Mouse (Mus musculus): Measurements from ENCODE around the gene Csnk1g2.

Gene Csnk1g2

DNA sequence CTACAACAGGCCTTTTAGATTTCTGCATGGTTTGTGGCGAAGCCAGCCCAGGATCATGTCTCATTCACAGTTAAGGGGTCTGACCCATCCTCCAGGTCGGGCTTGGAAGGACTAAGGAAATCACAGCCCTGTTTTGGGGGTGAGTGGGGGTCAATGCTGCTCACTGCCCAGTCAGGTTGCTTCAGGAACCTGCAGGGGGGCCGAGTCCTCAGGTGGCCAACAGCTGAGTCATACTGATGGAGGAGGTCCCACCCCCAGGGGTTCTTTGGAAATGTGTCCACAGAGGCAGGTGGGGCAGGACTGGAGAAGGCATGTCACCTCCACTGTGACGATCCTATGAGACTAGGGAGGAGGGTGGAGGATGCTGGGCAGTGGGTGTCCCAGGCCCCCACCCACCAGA is 42.8 kb downstream of the Csnk1g2 start:
- DNase-seq (ENCODE audit: low read depth) = no peak

DNA sequence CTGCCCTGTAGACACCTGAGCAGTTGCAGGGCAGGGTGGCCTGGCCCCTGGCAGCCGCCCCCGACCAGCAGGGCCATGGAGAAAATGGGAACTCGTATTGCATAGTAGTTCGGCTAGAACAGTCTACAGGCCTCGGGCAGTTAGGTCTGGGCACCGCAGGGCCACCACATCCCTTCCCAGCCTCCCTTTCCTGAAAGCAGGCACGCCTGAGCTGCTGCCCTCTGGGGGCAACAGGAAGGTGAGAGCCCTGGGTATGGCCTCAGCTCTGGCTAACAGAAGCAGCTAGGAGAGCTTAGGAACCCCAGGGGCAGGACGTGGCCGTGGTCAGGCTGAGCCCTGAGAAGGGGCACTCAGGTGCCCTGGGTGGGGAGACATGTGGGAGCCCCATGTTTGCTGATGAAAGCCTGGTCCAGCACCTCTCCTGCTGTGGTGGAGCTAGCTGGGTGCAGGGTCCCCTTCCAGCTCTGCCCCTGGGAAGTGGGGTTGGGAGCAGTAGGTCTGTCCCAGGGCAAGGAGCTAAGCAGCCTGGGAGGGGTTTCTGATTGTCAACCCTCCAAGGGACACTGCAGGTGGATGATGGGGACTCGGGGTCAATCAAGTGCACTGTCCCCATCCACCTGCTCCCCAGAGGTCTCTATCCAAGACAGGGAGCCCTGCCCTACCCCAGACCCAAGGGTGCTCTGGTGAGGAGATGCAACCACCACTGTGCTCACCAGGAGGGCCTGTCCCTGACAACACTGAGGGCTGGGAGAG is 43.5 kb downstream of the Csnk1g2 start:
- DNase-seq (ENCODE audit: low read depth) = no peak

DNA sequence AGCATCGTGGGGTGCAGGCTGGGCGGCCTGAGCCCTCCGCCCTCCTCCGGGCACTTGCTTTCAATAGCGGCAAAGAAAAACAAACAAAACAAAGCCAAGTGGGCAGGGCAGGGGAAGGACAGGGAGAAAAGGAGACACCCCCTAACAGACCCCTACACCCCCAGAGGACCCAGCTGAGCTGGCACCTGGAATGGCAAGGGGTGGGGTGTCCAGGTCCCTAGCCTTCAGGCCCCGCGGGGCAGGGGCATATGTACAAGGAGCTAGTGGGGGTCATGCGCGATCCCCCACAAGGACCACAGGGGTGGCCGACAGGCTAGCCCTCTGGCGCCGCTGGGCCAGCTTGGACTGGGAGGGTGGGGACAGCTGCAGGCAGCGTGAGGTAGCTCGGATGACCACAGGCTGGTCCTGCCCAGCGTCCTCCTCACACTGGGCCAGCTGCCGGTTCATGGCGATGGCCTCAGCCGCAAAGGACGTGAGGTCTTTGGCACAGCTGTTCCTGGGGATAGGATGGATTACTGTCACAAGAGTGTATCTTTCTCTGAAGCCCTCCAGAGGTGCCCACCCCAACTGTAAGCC is 44.3 kb downstream of the Csnk1g2 start:
- no peak for DNase-seq (ENCODE audit: low read depth)

DNA sequence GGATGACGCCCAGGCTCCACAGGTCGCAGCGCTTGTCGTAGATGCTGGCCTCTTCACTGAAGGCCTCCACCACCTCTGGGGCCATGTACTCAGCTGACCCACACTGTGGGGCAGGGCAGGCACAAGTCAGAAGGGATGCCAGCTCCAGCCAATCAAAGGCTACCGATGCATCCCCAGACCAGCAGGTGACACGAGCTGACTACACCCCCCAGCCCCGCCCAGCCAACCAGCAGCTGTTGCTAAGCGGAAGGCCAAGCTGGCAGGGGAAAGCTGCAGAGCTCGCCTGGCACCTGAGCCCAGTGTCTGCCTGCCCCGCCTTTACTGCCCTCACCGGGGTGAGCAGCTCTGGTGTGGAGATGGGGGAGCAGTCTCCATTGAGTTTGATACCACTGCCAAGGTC is 46.0 kb downstream of the Csnk1g2 start:
- DNase-seq (ENCODE audit: low read depth) = no peak

DNA sequence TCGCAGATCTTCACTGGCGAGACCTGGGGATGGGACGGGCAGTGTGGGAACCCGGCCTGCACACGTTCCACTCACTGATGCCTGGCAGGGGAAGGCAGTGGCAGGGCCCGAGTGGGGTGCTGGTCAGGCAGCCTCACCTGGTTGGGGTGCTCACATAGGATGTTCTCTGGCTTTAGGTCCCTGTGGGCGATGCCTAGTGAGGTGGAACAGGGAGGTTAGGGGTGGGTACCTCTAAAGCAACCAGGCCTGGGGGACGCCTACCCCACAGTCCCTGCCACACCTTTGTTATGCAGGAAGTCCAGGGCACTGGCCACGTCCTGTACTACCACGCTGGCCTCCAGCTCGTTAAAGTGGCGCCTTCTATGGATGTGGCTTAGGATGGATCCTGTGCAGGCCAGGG is 46.4 kb downstream of the Csnk1g2 start:
- DNase-seq (ENCODE audit: low read depth) = no peak

DNA sequence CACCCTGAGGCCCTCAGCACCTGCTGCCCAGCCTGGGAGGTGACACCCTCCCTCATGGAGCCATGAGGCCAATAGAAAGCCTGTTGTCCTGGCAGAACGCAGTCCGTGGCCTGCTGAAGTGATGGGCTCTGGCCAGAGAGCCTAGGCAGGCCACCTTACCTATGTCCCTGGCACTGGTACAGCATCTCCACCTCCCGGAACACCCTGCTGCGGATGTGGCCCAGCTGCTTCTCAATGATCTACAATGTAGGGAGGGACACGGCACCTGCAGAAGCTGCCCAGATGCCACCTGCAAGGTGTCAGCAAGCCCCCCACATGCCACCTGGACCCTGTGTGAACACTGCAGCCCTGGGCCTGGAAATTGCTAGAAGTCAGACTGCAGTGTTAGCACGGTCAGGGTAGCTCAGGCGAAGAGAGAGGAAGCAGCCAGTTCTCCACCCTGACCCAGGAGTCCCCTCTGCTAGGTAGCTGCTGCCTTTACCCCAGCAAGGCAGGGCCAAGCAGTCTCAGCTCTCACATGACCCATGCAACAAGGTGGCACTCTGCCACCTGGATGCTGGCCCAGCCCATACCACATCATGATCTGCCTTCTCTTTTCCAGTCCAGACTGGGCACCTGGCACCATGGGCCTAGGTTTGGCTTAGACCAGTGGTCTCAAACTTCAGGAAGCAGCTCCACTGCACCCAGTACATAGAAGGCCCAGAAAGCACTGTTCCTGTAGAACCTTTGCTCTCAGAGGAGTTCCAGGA is 47.3 kb downstream of the Csnk1g2 start:
- DNase-seq (ENCODE audit: low read depth) = no peak

DNA sequence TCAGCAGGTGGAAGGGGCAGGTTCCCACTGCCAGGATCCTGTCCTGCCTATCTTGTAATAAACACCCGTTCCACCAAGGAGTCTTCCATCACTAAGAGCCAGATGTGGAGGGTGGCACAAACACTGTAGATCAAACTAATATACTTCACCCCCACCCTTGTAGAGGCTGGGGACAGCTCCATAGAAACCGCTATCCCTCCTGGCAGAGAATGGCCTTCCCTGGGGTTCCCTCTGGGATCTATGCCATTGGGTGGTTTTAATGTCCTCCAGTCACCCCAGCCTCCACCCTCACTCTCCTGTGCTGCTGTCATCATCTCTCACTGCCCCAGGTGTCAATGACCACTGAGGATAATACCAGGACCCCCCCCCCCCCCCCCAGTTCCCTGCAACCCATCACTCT is 47.9 kb downstream of the Csnk1g2 start:
- no peak for DNase-seq (ENCODE audit: low read depth)

DNA sequence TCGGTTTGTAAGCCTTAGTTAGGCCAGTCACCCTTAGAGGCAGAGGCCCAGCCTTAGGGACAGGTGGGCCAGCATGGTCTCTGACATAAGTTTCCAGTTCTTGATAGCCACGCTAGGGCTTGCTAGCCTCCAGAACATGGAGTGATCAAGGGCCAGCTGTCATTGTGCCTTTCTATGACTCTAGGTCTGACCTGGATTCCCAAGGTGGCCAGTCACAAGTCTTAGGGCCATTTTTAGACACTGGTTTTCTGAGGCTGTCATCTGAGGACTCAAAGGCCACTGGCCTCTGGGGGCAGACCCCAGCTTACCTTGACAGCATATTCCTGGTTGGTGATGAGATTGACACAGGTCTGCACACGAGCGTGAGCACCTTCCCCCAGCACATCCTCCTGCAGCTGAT is 48.6 kb downstream of the Csnk1g2 start:
- no peak for DNase-seq (ENCODE audit: low read depth)

DNA sequence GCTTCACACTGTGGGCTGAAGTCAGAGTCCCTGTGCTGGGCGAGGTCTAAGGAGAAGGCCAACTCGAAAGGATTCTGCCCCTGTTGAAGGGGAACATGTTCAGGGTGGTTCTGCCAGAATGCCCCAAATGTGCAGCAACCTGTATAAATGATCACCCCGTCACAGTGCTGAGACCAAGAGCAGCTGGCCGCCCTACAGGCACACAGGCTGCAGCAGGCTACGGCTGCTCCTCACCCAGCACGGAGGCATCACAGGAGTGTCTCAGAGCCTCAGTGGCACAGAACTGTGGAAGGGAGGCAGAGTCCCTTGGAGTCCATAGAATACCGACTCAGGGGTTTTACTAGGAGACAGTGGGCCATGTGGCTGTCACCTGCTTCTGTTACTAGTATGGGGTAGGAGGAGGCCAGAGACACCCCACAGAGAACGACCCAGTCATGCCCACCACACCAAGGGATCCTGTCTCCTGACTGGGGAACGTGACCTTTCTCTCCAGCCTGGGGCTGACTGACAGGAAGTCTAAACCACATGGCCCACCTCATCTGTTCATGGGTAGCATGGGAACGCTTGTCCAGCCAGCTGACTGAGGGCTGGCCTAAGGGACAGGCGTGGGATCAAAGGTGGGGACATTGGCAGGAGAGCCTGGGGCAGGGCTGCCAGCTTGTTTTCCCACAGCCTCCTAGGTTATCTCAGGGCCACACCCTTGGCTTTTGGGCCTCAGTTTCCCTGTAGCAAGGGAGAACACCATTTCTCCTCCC is 49.5 kb downstream of the Csnk1g2 start:
- DNase-seq (ENCODE audit: low read depth) = no peak

DNA sequence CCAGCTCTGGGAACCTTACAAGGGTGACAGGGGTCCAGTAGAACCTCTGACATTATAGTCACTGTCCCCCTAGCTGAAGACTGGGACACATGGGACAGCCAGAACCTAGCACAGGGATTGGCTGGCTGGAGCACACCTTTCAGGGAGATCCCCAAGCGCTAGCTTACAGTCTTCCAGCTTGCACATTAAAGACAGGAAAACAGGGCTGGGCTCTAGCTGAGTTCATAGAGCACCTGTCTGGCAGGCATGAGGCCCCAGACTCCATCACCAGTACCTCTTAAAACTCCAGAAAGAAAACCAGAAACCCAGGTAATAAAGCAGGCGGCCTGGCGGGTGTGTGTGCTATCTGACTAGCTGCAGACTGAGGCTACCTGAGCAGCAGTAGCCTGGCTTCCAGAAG is 51.1 kb downstream of the Csnk1g2 start:
- DNase-seq (ENCODE audit: low read depth) = no peak

DNA sequence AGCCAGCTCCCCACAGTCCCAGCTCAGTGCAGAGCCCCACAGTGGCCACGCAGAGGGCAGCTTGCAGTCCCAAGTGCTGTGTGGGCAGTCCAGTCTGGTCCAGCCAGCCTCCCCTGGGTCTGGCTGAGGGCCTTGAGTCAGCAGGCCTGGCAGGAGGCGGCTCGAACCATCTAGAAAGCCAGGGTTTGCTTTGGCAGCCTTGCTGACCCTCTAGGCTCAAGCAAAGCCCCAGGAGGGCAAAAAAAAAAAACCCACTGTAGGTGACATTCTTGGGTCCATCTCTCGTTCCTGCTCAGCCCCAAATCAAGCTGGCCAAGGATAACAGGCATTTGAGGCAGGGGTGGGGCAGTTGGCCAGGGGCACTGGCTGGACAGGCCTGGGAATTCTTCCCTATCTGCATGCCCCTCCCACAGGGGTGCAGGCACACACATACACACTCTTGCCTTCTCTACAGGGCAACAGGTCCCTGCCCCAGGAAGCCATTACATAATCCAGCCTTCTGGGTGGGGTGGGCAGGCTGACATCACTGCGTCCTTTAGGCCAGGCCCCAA is 51.6 kb downstream of the Csnk1g2 start:
- peak; percentile 79 for DNase-seq (ENCODE audit: low read depth)

DNA sequence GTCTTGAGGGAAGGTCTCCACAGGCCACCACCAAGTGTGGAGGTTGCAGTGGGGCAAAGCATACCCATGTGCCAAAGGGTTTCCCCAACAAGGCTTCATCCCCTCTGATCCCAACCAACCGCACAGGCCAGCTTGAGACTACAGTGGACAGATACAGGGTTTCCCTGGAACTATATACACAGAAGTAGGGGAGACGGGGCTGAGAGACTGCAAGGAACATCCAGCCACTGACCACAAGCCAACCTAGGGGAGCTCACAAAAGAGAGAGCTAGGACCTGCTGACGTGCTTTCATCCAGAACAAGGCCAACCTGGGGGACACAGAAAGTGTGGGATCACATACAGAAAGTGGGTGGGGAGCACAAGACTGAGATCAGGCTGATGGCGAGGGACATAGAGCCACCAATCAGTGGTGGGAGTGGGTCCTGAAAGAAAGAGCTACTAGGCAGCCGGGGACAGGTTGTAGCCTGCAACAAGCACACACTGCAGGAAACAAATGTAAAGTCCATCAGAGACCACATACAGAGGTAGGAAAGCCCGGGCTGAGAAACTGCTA is 52.3 kb downstream of the Csnk1g2 start:
- no peak for DNase-seq (ENCODE audit: low read depth)

DNA sequence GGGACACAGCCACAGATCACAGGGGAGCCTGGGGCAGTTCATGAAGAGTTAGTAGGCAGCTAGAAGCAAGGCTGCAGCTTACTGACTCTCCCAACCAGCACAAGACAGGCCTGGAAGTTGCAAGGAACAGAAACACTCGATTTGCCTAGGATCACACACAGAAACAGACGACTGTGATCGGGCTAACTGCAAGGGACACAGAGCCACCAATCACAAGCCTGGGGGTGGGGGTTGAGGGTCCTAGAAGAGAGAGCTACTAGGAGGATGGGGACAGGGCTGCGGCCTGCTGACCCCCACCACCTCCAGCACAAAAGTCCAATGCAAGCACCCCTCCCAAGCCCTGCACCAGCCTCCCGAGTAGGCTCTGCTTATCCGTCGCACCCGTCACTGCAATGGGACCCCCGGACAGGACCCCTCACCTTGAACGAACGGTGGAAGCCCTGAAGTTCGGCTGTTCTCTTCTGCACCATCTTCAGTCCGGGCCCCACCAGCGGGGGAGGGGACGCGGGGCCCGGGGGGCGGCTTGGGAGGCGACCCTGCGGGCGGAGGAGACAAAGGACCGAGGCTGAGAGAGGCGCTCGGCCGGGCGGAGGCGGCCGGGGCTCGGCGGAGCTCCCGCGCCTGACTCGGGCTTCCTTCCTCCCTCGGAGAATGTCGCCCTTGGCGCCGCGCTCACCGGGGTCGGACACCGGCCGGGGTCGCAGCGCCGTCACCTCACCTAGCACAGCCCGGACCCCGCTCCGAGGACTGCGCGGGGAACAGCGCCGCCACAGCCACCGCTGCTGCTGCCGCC is 53.0 kb downstream of the Csnk1g2 start:
- no peak for DNase-seq (ENCODE audit: low read depth)

DNA sequence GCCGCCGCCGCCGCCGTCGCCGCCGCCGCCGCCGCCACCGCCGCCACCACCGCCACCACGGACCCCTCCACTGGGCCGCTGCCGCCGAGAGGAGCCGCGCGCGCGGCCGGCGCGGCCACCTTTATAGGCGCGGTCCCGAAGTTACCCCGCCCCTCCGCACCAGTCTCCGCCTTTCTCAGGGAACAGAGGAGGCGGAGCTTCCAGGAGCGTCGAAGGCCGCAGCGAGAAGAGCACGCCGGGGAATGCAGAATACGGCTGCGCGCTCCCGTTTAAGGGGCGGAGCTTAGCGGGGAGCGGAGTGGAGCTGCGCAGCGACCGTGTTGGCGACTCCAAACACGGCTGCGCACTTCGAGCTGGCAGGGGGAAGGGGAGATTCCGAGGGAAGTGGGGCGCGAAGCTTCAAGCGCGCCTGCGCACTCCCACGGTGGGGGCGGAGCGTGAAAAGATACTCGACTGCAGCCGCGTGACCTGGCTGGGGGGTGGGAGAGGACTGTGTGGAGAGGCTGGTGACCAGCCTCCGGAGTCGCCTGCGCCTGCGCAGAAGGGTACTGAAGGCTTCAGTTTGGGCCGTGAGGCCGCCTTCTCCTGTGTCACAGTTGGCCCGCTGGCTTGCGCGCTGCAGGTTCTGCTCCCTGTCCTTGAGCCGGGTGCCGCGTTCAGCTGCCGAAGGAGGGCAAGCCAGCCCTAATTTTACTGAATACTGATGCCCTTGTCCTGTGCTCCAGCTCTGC is 53.7 kb downstream of the Csnk1g2 start:
- DNase-seq (ENCODE audit: low read depth) = peak; percentile 99

DNA sequence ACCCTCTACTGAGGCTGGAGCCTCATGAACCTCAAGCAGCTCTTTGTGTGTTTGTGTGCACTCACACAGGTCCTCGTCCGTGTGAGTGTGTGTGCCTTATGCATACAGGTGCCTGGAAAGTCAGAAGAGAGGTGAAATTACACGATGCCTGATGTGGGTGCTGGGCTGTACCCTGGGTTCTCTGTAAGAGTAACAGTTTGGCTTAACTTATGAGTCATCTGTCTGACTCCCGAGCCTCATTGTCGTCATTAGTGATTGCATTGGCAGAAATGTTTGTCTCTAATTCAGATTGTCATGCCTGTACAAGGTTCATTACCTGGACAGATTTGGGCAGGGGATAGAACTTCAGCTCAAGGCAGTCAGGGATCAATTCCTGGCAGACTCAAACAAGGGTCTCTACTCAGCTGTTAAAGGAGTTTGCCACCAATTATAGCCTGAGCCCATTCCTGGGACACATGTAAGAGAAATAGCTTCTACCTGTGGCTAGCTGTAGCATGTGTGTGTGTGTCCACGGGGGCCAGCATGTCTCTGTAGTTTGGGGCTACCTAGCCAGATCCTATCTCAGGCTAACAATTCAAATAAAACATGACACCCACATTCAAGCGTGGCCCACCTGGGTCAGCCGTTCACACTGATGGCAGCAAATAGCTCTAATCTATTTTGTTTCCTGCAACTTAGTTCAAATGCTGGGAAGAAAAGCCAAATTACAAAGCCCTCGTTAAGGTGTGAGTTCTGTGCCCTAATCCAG is 54.7 kb downstream of the Csnk1g2 start:
- no peak for DNase-seq (ENCODE audit: low read depth)

DNA sequence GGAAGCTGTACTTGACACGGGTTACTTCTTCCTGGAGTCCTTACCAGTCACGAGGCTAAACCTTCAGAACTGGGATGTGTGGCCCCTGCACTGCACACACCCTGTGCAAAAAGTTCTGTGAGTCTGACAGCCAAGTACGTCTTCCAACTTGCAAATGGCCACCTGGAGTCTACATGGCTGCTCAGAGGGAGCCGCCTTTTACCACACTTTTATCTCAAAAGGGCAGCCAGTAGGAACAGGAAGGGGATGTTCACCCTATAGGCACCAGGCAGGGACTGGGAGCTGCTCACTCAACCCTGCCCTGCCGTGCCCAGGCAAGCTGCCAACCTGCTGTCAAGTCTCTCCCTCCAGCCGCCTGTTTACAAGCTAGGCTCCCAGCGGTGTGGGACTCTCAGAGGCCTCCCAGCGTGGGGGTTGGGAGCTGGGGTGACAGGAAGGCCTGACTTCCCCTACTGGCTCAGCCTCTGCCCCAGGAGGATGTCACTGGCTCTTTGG is 55.4 kb downstream of the Csnk1g2 start, which contains the start of gene Mknk2:
Gene Mknk2 (minus strand): TSS at position 171 of the 495 bp plus-strand sequence.
- DNase-seq (ENCODE audit: low read depth) = peak; percentile 84

DNA sequence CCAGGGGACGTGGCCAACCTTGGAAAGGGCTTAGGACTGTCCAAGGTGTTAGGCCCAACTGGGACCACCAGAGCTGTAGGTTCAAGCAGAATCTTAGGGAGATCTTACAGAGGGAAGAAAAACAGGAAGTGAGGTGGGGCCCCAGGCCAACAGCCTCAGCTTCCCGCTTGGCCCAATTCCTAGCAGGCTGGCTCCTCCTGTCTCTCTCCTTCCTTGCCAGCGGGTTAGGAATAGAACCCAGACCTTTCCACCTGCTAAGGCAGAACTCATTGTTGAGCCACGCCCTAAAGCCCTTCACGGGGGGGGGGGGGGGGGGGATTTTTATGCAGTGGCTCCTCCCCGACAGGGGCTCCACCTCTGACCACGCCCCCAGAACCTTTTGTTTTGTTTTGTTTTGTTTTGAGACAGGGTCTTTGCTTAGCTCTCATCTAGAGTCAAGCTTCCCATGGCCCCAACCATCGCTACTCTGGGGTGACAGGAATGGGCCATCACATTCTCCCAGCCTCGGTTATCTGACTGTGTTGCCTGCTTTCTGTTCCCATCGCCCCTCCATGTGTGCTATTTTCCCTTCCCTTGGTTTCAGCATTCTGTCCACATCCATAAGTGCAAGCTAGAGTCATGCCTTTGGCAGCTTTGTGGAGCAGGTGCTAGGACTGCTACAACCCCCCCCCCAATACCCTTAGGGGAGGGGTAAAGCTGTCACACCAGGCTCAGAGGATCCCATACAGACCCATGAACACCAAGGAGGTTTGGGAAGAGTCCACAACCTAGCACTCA is 56.2 kb downstream of the Csnk1g2 start:
- no peak for DNase-seq (ENCODE audit: low read depth)

DNA sequence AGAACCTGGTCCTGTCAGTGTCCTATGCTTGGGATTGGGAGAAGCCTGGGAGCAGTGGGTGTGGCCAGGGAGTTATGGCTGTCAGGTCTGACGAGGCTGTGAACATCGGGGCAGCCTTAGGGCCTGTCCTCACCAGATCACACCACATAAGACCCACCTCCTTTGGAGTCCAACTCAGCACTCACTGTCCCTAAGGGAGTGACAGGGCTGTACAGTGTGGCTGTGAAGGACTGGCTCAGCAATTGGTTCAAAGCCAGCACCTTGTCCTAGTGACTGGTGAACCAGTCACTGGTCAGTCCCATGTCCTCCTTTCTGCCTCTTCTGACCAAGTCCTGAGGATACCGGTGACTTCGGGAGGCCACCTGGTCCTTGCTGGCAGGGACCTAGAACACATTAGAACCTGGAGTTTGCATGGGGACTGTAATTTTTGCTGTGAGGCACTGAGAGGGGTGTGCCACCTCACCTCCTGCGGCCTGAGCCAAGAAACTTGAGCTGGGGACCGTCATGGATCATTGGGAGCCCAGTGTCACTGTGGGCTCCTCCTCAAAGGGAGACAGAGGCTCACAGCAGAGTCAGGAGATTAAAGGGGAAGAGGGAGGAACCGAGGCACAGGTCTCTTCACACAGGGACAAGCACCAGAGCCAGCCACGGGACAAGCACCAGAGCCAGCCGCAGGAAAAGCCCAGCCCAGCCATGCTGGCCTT is 57.1 kb downstream of the Csnk1g2 start:
- no peak for DNase-seq (ENCODE audit: low read depth)

All from fibroblast of lung, adult 2 months (primary cell).